Mouse (Mus musculus): ENCODE data around the gene Rai14.

Rai14 gene

GRCm38 (mm10) chr15:10648372-10649109, 65.9 kb downstream of the Rai14 start:
- DNase-seq (ENCODE audit: low spot score) = no peak

GRCm38 (mm10) chr15:10646297-10646696, 68.1 kb downstream of the Rai14 start:
- DNase-seq (ENCODE audit: low spot score) = no peak

GRCm38 (mm10) chr15:10645101-10645500, 69.3 kb downstream of the Rai14 start:
- DNase-seq (ENCODE audit: low spot score) = no peak

- no peak for DNase-seq (ENCODE audit: low spot score)
These were observed 70.6 kb downstream of the Rai14 start for GRCm38 (mm10) chr15:10643819-10644218.

GRCm38 (mm10) chr15:10643224-10643623, 71.2 kb downstream of the Rai14 start:
- no peak for DNase-seq (ENCODE audit: low spot score)

GRCm38 (mm10) chr15:10642419-10642818, 72.0 kb downstream of the Rai14 start:
- DNase-seq (ENCODE audit: low spot score) = no peak

- no peak for DNase-seq (ENCODE audit: low spot score)
These were observed 73.7 kb downstream of the Rai14 start for GRCm38 (mm10) chr15:10640721-10641120.

GRCm38 (mm10) chr15:10637251-10637793, 77.1 kb downstream of the Rai14 start:
- DNase-seq (ENCODE audit: low spot score) = no peak

GRCm38 (mm10) chr15:10636844-10637243, 77.6 kb downstream of the Rai14 start:
- DNase-seq (ENCODE audit: low spot score) = no peak

GRCm38 (mm10) chr15:10635121-10635520, 79.3 kb downstream of the Rai14 start:
- no peak for DNase-seq (ENCODE audit: low spot score)

GRCm38 (mm10) chr15:10634176-10634575, 80.2 kb downstream of the Rai14 start:
- no peak for DNase-seq (ENCODE audit: low spot score)

- DNase-seq (ENCODE audit: low spot score) = no peak
These were observed 81.0 kb downstream of the Rai14 start for GRCm38 (mm10) chr15:10633381-10633780.

- DNase-seq (ENCODE audit: low spot score) = no peak
These were observed 81.8 kb downstream of the Rai14 start for GRCm38 (mm10) chr15:10632581-10632980.

- no peak for DNase-seq (ENCODE audit: low spot score)
These were observed 82.4 kb downstream of the Rai14 start for GRCm38 (mm10) chr15:10632060-10632459.

GRCm38 (mm10) chr15:10631541-10631940, 82.9 kb downstream of the Rai14 start:
- DNase-seq (ENCODE audit: low spot score) = no peak

GRCm38 (mm10) chr15:10628980-10629346, 85.5 kb downstream of the Rai14 start:
- no peak for DNase-seq (ENCODE audit: low spot score)

GRCm38 (mm10) chr15:10628131-10628979, 86.1 kb downstream of the Rai14 start:
- no peak for DNase-seq (ENCODE audit: low spot score)

- DNase-seq (ENCODE audit: low spot score) = no peak
These were observed 90.7 kb downstream of the Rai14 start for GRCm38 (mm10) chr15:10623571-10624227.

- no peak for DNase-seq (ENCODE audit: low spot score)
These were observed 93.2 kb downstream of the Rai14 start for GRCm38 (mm10) chr15:10621194-10621593.

GRCm38 (mm10) chr15:10619678-10620077, 94.7 kb downstream of the Rai14 start:
- DNase-seq (ENCODE audit: low spot score) = no peak

- no peak for DNase-seq (ENCODE audit: low spot score)
These were observed 96.1 kb downstream of the Rai14 start for GRCm38 (mm10) chr15:10618276-10618675.

- DNase-seq (ENCODE audit: low spot score) = no peak
These were observed 98.4 kb downstream of the Rai14 start for GRCm38 (mm10) chr15:10616001-10616400.
